Mouse (Mus musculus): ENCODE measurements around the gene Ndrg4.
"Not testable (repeated sequence)": the region's sequence is repeated elsewhere in the genome, so short reads cannot be mapped to it uniquely, and the experiment has no call there.

Ndrg4 gene

GRCm38 (mm10) chr8:95676631-95677030, at the start of gene Ndrg4:
Ndrg4 (plus strand) TSS chr8:95676980.
- DNase-seq: no peak

GRCm38 (mm10) chr8:95632840-95633239, 43.9 kb upstream of the Ndrg4 start:
- DNase-seq: peak; percentile 5

GRCm38 (mm10) chr8:95633262-95634062, 43.3 kb upstream of the Ndrg4 start, which contains the start of gene Gins3:
Gins3 (plus strand) TSS chr8:95633453.
- DNase-seq: peak; percentile 91

- no peak for DNase-seq
Observed at GRCm38 (mm10) chr8:95634063-95634340, 42.8 kb upstream of the Ndrg4 start.

GRCm38 (mm10) chr8:95644942-95645341, 31.8 kb upstream of the Ndrg4 start:
- no peak for DNase-seq

- no peak for DNase-seq
Observed at GRCm38 (mm10) chr8:95648251-95648650, 28.5 kb upstream of the Ndrg4 start.

GRCm38 (mm10) chr8:95653351-95653750, 23.4 kb upstream of the Ndrg4 start:
- no peak for DNase-seq

- DNase-seq: no peak
Observed at GRCm38 (mm10) chr8:95655831-95656230, 20.9 kb upstream of the Ndrg4 start.

- no peak for DNase-seq
Observed at GRCm38 (mm10) chr8:95656316-95657002, 20.3 kb upstream of the Ndrg4 start.

GRCm38 (mm10) chr8:95657523-95657922, 19.3 kb upstream of the Ndrg4 start:
- no peak for DNase-seq

GRCm38 (mm10) chr8:95660334-95660882, 16.4 kb upstream of the Ndrg4 start:
- no peak for DNase-seq

GRCm38 (mm10) chr8:95661085-95661484, 15.7 kb upstream of the Ndrg4 start:
- DNase-seq: no peak

- DNase-seq: no peak
Observed at GRCm38 (mm10) chr8:95661575-95661974, 15.2 kb upstream of the Ndrg4 start.

GRCm38 (mm10) chr8:95662885-95663598, 13.7 kb upstream of the Ndrg4 start:
- no peak for DNase-seq

- no peak for DNase-seq
Observed at GRCm38 (mm10) chr8:95663599-95663949, 13.2 kb upstream of the Ndrg4 start.

GRCm38 (mm10) chr8:95665813-95666452, 10.8 kb upstream of the Ndrg4 start:
- DNase-seq: not testable (repeated sequence)

GRCm38 (mm10) chr8:95668163-95668958, 8.4 kb upstream of the Ndrg4 start:
- no peak for DNase-seq

GRCm38 (mm10) chr8:95669967-95670366, 6.8 kb upstream of the Ndrg4 start:
- DNase-seq: no peak

GRCm38 (mm10) chr8:95671861-95672260, 4.9 kb upstream of the Ndrg4 start:
- no peak for DNase-seq

GRCm38 (mm10) chr8:95672811-95673210, 4.0 kb upstream of the Ndrg4 start:
- DNase-seq: no peak

GRCm38 (mm10) chr8:95677591-95678023, 827 bp downstream of the Ndrg4 start:
- DNase-seq: no peak

- no peak for DNase-seq
Observed at GRCm38 (mm10) chr8:95678024-95678611, 1.3 kb downstream of the Ndrg4 start.

Measured in cerebellum, adult 8-10 months (tissue).